Mouse (Mus musculus): Measurements from ENCODE around the gene Snrnp27.

The Snrnp27 gene

GRCm38 (mm10) chr6:86683872-86684654 lies at the start of gene Snrnp27:
Gene Snrnp27, minus strand, starts transcription at chr6:86684522.
- peak; percentile 93 for DNase-seq (ENCODE audit: low spot score)

- peak; percentile 95 for DNase-seq (ENCODE audit: low spot score)
Measured at GRCm38 (mm10) chr6:86733183-86733876, 49.0 kb upstream of the Snrnp27 start, which contains the start of gene Gmcl1. Gene Gmcl1, minus strand, starts transcription at chr6:86733383.

GRCm38 (mm10) chr6:86732276-86733173 lies 48.2 kb upstream of the Snrnp27 start:
- peak; percentile 62 for DNase-seq (ENCODE audit: low spot score)

GRCm38 (mm10) chr6:86728711-86729110 lies 44.4 kb upstream of the Snrnp27 start:
- no peak for DNase-seq (ENCODE audit: low spot score)

GRCm38 (mm10) chr6:86721977-86722376 lies 37.7 kb upstream of the Snrnp27 start:
- DNase-seq (ENCODE audit: low spot score) = no peak

GRCm38 (mm10) chr6:86708072-86708774 lies 23.9 kb upstream of the Snrnp27 start:
- DNase-seq (ENCODE audit: low spot score) = no peak

- DNase-seq (ENCODE audit: low spot score) = no peak
Measured at GRCm38 (mm10) chr6:86702577-86702976, 18.3 kb upstream of the Snrnp27 start.

- no peak for DNase-seq (ENCODE audit: low spot score)
Measured at GRCm38 (mm10) chr6:86697903-86698302, 13.6 kb upstream of the Snrnp27 start.

- no peak for DNase-seq (ENCODE audit: low spot score)
Measured at GRCm38 (mm10) chr6:86696213-86696612, 11.9 kb upstream of the Snrnp27 start.

GRCm38 (mm10) chr6:86694465-86694864 lies 10.1 kb upstream of the Snrnp27 start:
- DNase-seq (ENCODE audit: low spot score) = peak; percentile 72

- no peak for DNase-seq (ENCODE audit: low spot score)
Measured at GRCm38 (mm10) chr6:86689671-86690070, 5.3 kb upstream of the Snrnp27 start.

GRCm38 (mm10) chr6:86686971-86687370 lies 2.6 kb upstream of the Snrnp27 start:
- no peak for DNase-seq (ENCODE audit: low spot score)

- no peak for DNase-seq (ENCODE audit: low spot score)
Measured at GRCm38 (mm10) chr6:86684655-86685011, 311 bp upstream of the Snrnp27 start.

GRCm38 (mm10) chr6:86681289-86681688 lies 3.0 kb downstream of the Snrnp27 start:
- no peak for DNase-seq (ENCODE audit: low spot score)

GRCm38 (mm10) chr6:86678341-86678740 lies 6.0 kb downstream of the Snrnp27 start:
- no peak for DNase-seq (ENCODE audit: low spot score)

- DNase-seq (ENCODE audit: low spot score) = no peak
Measured at GRCm38 (mm10) chr6:86670873-86671272, 13.4 kb downstream of the Snrnp27 start.

- peak; percentile 100 for DNase-seq (ENCODE audit: low spot score)
Measured at GRCm38 (mm10) chr6:86669240-86669727, 15.0 kb downstream of the Snrnp27 start.

- no peak for DNase-seq (ENCODE audit: low spot score)
Measured at GRCm38 (mm10) chr6:86668580-86669239, 15.6 kb downstream of the Snrnp27 start, which contains the start of gene Mxd1. Gene Mxd1, minus strand, starts transcription at chr6:86669161.

GRCm38 (mm10) chr6:86667061-86667460 lies 17.3 kb downstream of the Snrnp27 start:
- no peak for DNase-seq (ENCODE audit: low spot score)

- no peak for DNase-seq (ENCODE audit: low spot score)
Measured at GRCm38 (mm10) chr6:86665560-86666307, 18.6 kb downstream of the Snrnp27 start.

Data from testis, postnatal 10 days (tissue).